Mouse (Mus musculus) lung, postnatal 14 days (tissue): ENCODE results near the gene Mrps18c.

Experiments
- DNase-seq: peaks from one replicate; pipeline ENCODE4 v3.0.0; 2021

The Mrps18c gene

GRCm38 (mm10) chr5:100798165-100798860 is at the start of gene Mrps18c, which contains the start of gene Helq:
Gene Mrps18c (plus strand): TSS chr5:100798627.
Gene Helq (minus strand): TSS chr5:100798598.
- peak; percentile 86 for DNase-seq

GRCm38 (mm10) chr5:100750617-100751255 is 47.7 kb upstream of the Mrps18c start:
- DNase-seq = no peak

GRCm38 (mm10) chr5:100751655-100752054 is 46.8 kb upstream of the Mrps18c start:
- no peak for DNase-seq

GRCm38 (mm10) chr5:100753407-100753806 is 45.0 kb upstream of the Mrps18c start:
- no peak for DNase-seq

- no peak for DNase-seq
These were observed 40.3 kb upstream of the Mrps18c start for GRCm38 (mm10) chr5:100758121-100758520.

- no peak for DNase-seq
These were observed 38.3 kb upstream of the Mrps18c start for GRCm38 (mm10) chr5:100760049-100760663.

- DNase-seq = no peak
These were observed 36.7 kb upstream of the Mrps18c start for GRCm38 (mm10) chr5:100761736-100762135.

- no peak for DNase-seq
These were observed 32.4 kb upstream of the Mrps18c start for GRCm38 (mm10) chr5:100766026-100766425.

- no peak for DNase-seq
These were observed 26.9 kb upstream of the Mrps18c start for GRCm38 (mm10) chr5:100771575-100771974.

- DNase-seq = no peak
These were observed 22.5 kb upstream of the Mrps18c start for GRCm38 (mm10) chr5:100775778-100776404.

- no peak for DNase-seq
These were observed 21.5 kb upstream of the Mrps18c start for GRCm38 (mm10) chr5:100776900-100777299.

GRCm38 (mm10) chr5:100779002-100779401 is 19.4 kb upstream of the Mrps18c start:
- DNase-seq = no peak

- DNase-seq = no peak
These were observed 10.9 kb upstream of the Mrps18c start for GRCm38 (mm10) chr5:100787527-100787926.

- no peak for DNase-seq
These were observed 6.2 kb upstream of the Mrps18c start for GRCm38 (mm10) chr5:100792261-100792660.

- DNase-seq = no peak
These were observed 4.3 kb upstream of the Mrps18c start for GRCm38 (mm10) chr5:100794084-100794483.

GRCm38 (mm10) chr5:100818341-100818740 is 19.9 kb downstream of the Mrps18c start:
- DNase-seq = no peak

- DNase-seq = no peak
These were observed 21.4 kb downstream of the Mrps18c start for GRCm38 (mm10) chr5:100819568-100820480.

- peak; percentile 84 for DNase-seq
These were observed 22.2 kb downstream of the Mrps18c start, which contains the start of gene Abraxas1 for GRCm38 (mm10) chr5:100820483-100821184. Gene Abraxas1 (minus strand): TSS chr5:100820965.

GRCm38 (mm10) chr5:100821375-100821774 is 22.9 kb downstream of the Mrps18c start:
- no peak for DNase-seq

- DNase-seq = no peak
These were observed 24.4 kb downstream of the Mrps18c start for GRCm38 (mm10) chr5:100822826-100823225.

GRCm38 (mm10) chr5:100825975-100826374 is 27.5 kb downstream of the Mrps18c start:
- no peak for DNase-seq

- no peak for DNase-seq
These were observed 28.1 kb downstream of the Mrps18c start for GRCm38 (mm10) chr5:100826531-100826930.
